Mouse (Mus musculus): Measurements from ENCODE around the gene Mrps12. TPM values are rescaled to one million over a fixed set of nuclear protein-coding genes. Genes with fewer than 3 reads are reported as not detected.

The Mrps12 gene
- polyA plus RNA-seq, 1 experiment from 2014 or later: 116 TPM

GRCm38 (mm10) chr7:28724613-28725012, 17.0 kb downstream of the Mrps12 start:
- Histone ChIP-seq H3K36me3 (peaks cover 20% of the 10 kb centered on the region), H3K4me2 (no peak overlapping the region), H3K9me3 (replicated peaks) (0 out of 2 replicates have a peak, but pooled peaks cover 4% of the 10 kb centered on the region), H3K4me1 (replicated peaks) (peaks cover 3% of the 10 kb centered on the region; the same call in 1 of the 2 replicates), H3K4me3 (no peak overlapping the region), H3K27ac (ENCODE audit: poor library complexity, severe bottlenecking) (no peak overlapping the region), H3K27me3 (replicated peaks) (no peaks in the 10 kb centered on the region), H3K9ac (no peak overlapping the region)
- no peak for ATAC-seq (ENCODE audit: insufficient number of reproducible peaks, low FRiP score)
- WGBS: 90% methylated on average over 2 of the region's 2 CpGs

- ATAC-seq (ENCODE audit: insufficient number of reproducible peaks, low FRiP score): no peak
- Histone ChIP-seq H3K4me3 (no peak overlapping the region), H3K9me3 (replicated peaks) (0 out of 2 replicates have a peak, but pooled peaks cover 4% of the 10 kb centered on the region), H3K4me1 (replicated peaks) (peaks cover 12% of the 10 kb centered on the region), H3K27ac (ENCODE audit: poor library complexity, severe bottlenecking) (no peak overlapping the region), H3K36me3 (peaks cover 20% of the 10 kb centered on the region), H3K9ac (no peak overlapping the region), H3K4me2 (no peak overlapping the region), H3K27me3 (replicated peaks) (no peaks in the 10 kb centered on the region)
- WGBS: 89% methylated on average over 7 of the region's 7 CpGs
Measured at GRCm38 (mm10) chr7:28722079-28722478, 19.5 kb downstream of the Mrps12 start.

GRCm38 (mm10) chr7:28720753-28721537, 20.7 kb downstream of the Mrps12 start:
- Histone ChIP-seq H3K4me1 (replicated peaks) (peaks cover 12% of the 10 kb centered on the region), H3K27ac (ENCODE audit: poor library complexity, severe bottlenecking) (no peak overlapping the region), H3K27me3 (replicated peaks) (no peaks in the 10 kb centered on the region), H3K36me3 (peaks cover 20% of the 10 kb centered on the region), H3K9me3 (replicated peaks) (0 out of 2 replicates have a peak, but pooled peaks cover 4% of the 10 kb centered on the region), H3K4me2 (no peak overlapping the region), H3K4me3 (no peak overlapping the region), H3K9ac (no peak overlapping the region)
- no peak for ATAC-seq (ENCODE audit: insufficient number of reproducible peaks, low FRiP score)
- WGBS: 69% methylated on average over 3 of the region's 3 CpGs

- ATAC-seq (ENCODE audit: insufficient number of reproducible peaks, low FRiP score): no peak
- no peak overlapping the region for H3K27ac ChIP-seq (ENCODE audit: poor library complexity, severe bottlenecking)
- H3K4me2 ChIP-seq: no peak overlapping the region
- H3K9ac ChIP-seq: no peak overlapping the region
- no peak overlapping the region for H3K4me3 ChIP-seq
- 72% methylated on average over 2 of the region's 2 CpGs for WGBS
- H3K36me3 ChIP-seq: peaks cover 10% of the 10 kb centered on the region
- H3K27me3 ChIP-seq (replicated peaks): no peaks in the 10 kb centered on the region
- H3K9me3 ChIP-seq (replicated peaks): 0 out of 2 replicates have a peak, but pooled peaks cover 4% of the 10 kb centered on the region
- H3K4me1 ChIP-seq (replicated peaks): peaks cover 22% of the 10 kb centered on the region
Measured at GRCm38 (mm10) chr7:28719650-28720049, 22.0 kb downstream of the Mrps12 start.

- Histone ChIP-seq H3K9ac (no peak overlapping the region), H3K9me3 (replicated peaks) (no peaks in the 10 kb centered on the region), H3K36me3 (peaks cover 5% of the 10 kb centered on the region), H3K4me2 (no peak overlapping the region), H3K27me3 (replicated peaks) (no peaks in the 10 kb centered on the region), H3K27ac (ENCODE audit: poor library complexity, severe bottlenecking) (no peak overlapping the region), H3K4me3 (no peak overlapping the region), H3K4me1 (replicated peaks) (peaks cover 27% of the 10 kb centered on the region)
- ATAC-seq (ENCODE audit: insufficient number of reproducible peaks, low FRiP score): no peak
- WGBS: 22% methylated on average over 4 of the region's 4 CpGs
Measured at GRCm38 (mm10) chr7:28719159-28719558, 22.5 kb downstream of the Mrps12 start.

GRCm38 (mm10) chr7:28717726-28718125, 23.9 kb downstream of the Mrps12 start:
- Histone ChIP-seq H3K9me3 (replicated peaks) (no peaks in the 10 kb centered on the region), H3K36me3 (peaks cover 3% of the 10 kb centered on the region; the same call in 1 of the 2 replicates), H3K27me3 (replicated peaks) (no peaks in the 10 kb centered on the region), H3K4me3 (no peak overlapping the region), H3K27ac (ENCODE audit: poor library complexity, severe bottlenecking) (no peak overlapping the region), H3K9ac (no peak overlapping the region), H3K4me1 (replicated peaks) (peaks cover 34% of the 10 kb centered on the region), H3K4me2 (no peak overlapping the region; the same call in 1 of the 2 replicates)
- WGBS: 83% methylated on average over 10 of the region's 10 CpGs
- no peak for ATAC-seq (ENCODE audit: insufficient number of reproducible peaks, low FRiP score)

GRCm38 (mm10) chr7:28716590-28717281, 24.9 kb downstream of the Mrps12 start, which contains the start of gene Fbxo17:
Fbxo17 (plus strand) TSS chr7:28716804.
- Histone ChIP-seq H3K4me3 (peak within 1 kb of the TSS; percentile 70), H3K4me1 (replicated peaks) (peaks cover 39% of the 10 kb centered on the region), H3K9me3 (replicated peaks) (no peaks in the 10 kb centered on the region), H3K9ac (peak within 1 kb of the TSS; percentile 86), H3K27ac (ENCODE audit: poor library complexity, severe bottlenecking) (no peak within 1 kb of the TSS; the same call in 1 of the 2 replicates), H3K36me3 (no peaks in the 10 kb centered on the region), H3K4me2 (peak within 1 kb of the TSS; percentile 83), H3K27me3 (replicated peaks) (no peaks in the 10 kb centered on the region)
- 1% methylated on average over 36 of the region's 36 CpGs for WGBS
- ATAC-seq (ENCODE audit: insufficient number of reproducible peaks, low FRiP score): peak; percentile 80

- H3K4me2 ChIP-seq: no peak overlapping the region
- H3K9me3 ChIP-seq (replicated peaks): no peaks in the 10 kb centered on the region
- no peak for ATAC-seq (ENCODE audit: insufficient number of reproducible peaks, low FRiP score)
- H3K4me1 ChIP-seq (replicated peaks): peaks cover 36% of the 10 kb centered on the region
- no peak overlapping the region for H3K27ac ChIP-seq (ENCODE audit: poor library complexity, severe bottlenecking)
- no peak overlapping the region for H3K9ac ChIP-seq
- no peaks in the 10 kb centered on the region for H3K36me3 ChIP-seq
- no peaks in the 10 kb centered on the region for H3K27me3 ChIP-seq (replicated peaks)
- WGBS: 94% methylated on average over 2 of the region's 2 CpGs
- H3K4me3 ChIP-seq: no peak overlapping the region
Measured at GRCm38 (mm10) chr7:28715598-28715997, 26.0 kb downstream of the Mrps12 start.

GRCm38 (mm10) chr7:28714667-28715066, 27.0 kb downstream of the Mrps12 start:
- no peak overlapping the region; the same call in 1 of the 2 replicates for H3K27ac ChIP-seq (ENCODE audit: poor library complexity, severe bottlenecking)

GRCm38 (mm10) chr7:28710962-28711361, 30.7 kb downstream of the Mrps12 start:
- Histone ChIP-seq H3K27me3 (replicated peaks) (no peaks in the 10 kb centered on the region), H3K4me2 (no peak overlapping the region), H3K27ac (ENCODE audit: poor library complexity, severe bottlenecking) (no peak overlapping the region), H3K36me3 (no peaks in the 10 kb centered on the region), H3K9me3 (replicated peaks) (peaks cover 6% of the 10 kb centered on the region), H3K9ac (no peak overlapping the region), H3K4me1 (replicated peaks) (peaks cover 27% of the 10 kb centered on the region), H3K4me3 (no peak overlapping the region)
- no peak for ATAC-seq (ENCODE audit: insufficient number of reproducible peaks, low FRiP score)
- WGBS: 66% methylated on average over 3 of the region's 3 CpGs

More at GRCm38 (mm10) chr7:28714667-28715066, 27.0 kb downstream of the Mrps12 start:
- no peaks in the 10 kb centered on the region for H3K9me3 ChIP-seq (replicated peaks)
- no peak overlapping the region for H3K4me2 ChIP-seq
- ATAC-seq (ENCODE audit: insufficient number of reproducible peaks, low FRiP score): no peak
- H3K9ac ChIP-seq: no peak overlapping the region
- 44% methylated on average over 5 of the region's 5 CpGs for WGBS
- no peaks in the 10 kb centered on the region for H3K27me3 ChIP-seq (replicated peaks)
- H3K4me3 ChIP-seq: no peak overlapping the region
- H3K4me1 ChIP-seq (replicated peaks): peaks cover 36% of the 10 kb centered on the region
- H3K36me3 ChIP-seq: no peaks in the 10 kb centered on the region

GRCm38 (mm10) chr7:28709454-28709853, 32.2 kb downstream of the Mrps12 start:
- no peak overlapping the region for H3K27ac ChIP-seq (ENCODE audit: poor library complexity, severe bottlenecking)
- H3K9me3 ChIP-seq (replicated peaks): peaks cover 9% of the 10 kb centered on the region
- H3K27me3 ChIP-seq (replicated peaks): no peaks in the 10 kb centered on the region
- H3K4me1 ChIP-seq (replicated peaks): peaks cover 15% of the 10 kb centered on the region
- H3K36me3 ChIP-seq: no peaks in the 10 kb centered on the region
- ATAC-seq (ENCODE audit: insufficient number of reproducible peaks, low FRiP score): no peak
- H3K9ac ChIP-seq: no peak overlapping the region
- H3K4me3 ChIP-seq: no peak overlapping the region
- H3K4me2 ChIP-seq: no peak overlapping the region
